Mouse (Mus musculus) layer of hippocampus, postnatal 10 days (tissue): ENCODE results near the gene 6430531B16Rik. TPM values are rescaled to one million over a fixed set of nuclear protein-coding genes. Genes with fewer than 3 reads are reported as not detected.

Experiments used
- DNase-seq, 2 experiments: peaks; one replicate each; pipeline ENCODE4 v3.0.0; 2021; ENCODE audit warnings: low spot score in 2 of 2
- microRNA-seq, 2 experiments: library from miRNA; unstranded; fragments of <30 nt; microRNA quantifications; one replicate each; pipeline ENCODE4 v1.2.0; 2021
- total RNA-seq, 2 experiments: library from RNA; stranded (reverse); gene quantifications; 2 replicates each; pipeline ENCODE4 v1.2.3; 2021

Gene 6430531B16Rik
- total RNA-seq, 2 experiments from 2014 or later = 0.87 to 1.0 TPM

DNA sequence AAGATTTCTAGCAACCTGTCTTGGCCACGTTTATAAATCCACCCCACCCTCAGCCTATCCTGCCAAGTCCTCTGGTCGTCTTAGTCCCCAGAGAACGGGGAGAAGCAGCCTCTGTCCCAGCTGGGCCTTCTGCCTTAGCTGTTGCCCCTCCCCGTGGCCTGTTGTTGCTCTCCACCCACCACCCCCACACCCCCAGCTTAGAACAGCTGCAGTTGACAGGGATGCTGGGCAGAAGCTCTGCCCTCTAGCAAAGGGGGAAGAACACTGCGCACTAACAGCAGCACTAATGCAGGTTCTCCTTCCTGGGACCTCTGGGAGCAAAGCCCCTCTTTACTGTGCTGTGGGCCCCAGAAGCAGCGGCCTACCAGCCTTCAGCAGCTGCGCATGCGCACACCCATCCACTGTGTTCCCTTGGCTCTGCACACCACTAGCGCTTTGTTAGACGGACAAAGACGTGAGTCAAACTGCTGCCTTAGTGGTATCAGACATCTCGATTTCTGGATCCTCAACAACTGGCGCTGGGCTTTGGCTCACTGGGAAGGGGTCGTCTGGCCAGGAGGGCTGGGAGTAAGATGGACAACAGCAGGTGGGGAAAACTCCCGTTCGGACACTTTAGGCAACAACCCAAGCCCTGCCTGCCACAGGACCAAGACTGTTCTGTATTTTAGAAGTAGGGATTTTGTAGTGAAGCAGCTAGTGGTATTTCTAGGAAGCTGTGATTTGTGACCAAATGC, 37.9 kb downstream of the 6430531B16Rik start:
- DNase-seq = no peak

DNA sequence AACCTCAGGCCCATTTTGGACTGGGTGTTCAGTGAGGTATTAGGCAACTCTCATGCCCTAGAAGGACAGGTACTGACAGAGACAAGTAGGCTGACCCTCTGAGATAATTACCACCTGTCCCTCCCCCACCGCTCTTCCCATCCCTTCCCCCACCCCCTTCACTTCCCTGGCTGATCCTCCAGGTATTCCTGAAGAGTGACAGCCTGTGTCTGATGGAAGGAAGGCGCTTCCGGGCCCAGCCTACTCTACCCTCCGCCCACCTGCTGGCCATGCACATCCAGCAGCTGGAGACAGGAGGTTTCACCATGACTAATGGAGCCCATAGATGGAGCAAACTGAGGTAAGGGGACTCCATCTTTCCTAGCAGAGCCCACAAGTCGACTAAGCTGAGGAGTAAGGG, 40.7 kb downstream of the 6430531B16Rik start:
- DNase-seq = no peak

- DNase-seq = no peak
These were observed 41.4 kb downstream of the 6430531B16Rik start for GRCm38 (mm10) chr7:139937138-139937537.

- no peak for DNase-seq
These were observed 41.9 kb downstream of the 6430531B16Rik start for GRCm38 (mm10) chr7:139936705-139937104.

GRCm38 (mm10) chr7:139930732-139931131, 47.8 kb downstream of the 6430531B16Rik start:
- DNase-seq = peak; percentile 53 to 72

Small RNA genes within 50 kb of the gene (microRNA-seq; reads per million reads assigned to microRNA genes)
- gene Mir202 = 0.67 to 1.6 reads per million in 2 experiments
- gene Mir7062 = 1.3 to 2.0 reads per million in 2 experiments
- gene mmu-mir-7686 = 0 to 0.39 reads per million in 2 experiments

Other genes with a start within 250 kb of the 6430531B16Rik start
- 10 to 100 TPM; 47.8 to 49.8 TPM for gene Adgra1, start 144.6 kb downstream of the 6430531B16Rik start, total RNA-seq
- 10 to 100 TPM; 49.1 to 56.1 TPM for gene Kndc1, start 84.1 kb downstream of the 6430531B16Rik start, total RNA-seq
- not detected for gene Utf1, start 35.0 kb downstream of the 6430531B16Rik start, total RNA-seq
- 1 to 10 TPM; 1.3 to 2.4 TPM for gene Adam8, start 13.8 kb upstream of the 6430531B16Rik start, total RNA-seq
- 10 to 100 TPM; 22.3 to 24.9 TPM for gene Zfp511, start 57.6 kb upstream of the 6430531B16Rik start, total RNA-seq
- gene Tubgcp2, start 57.9 kb upstream of the 6430531B16Rik start, total RNA-seq = 10 to 100 TPM; 40.8 TPM
- gene Msx3, start 70.3 kb upstream of the 6430531B16Rik start, total RNA-seq = under 1 TPM; 0.16 to 0.20 TPM
- gene Caly, start 103.8 kb upstream of the 6430531B16Rik start, total RNA-seq = 100 to 1,000 TPM; 247 to 252 TPM
- not detected for gene Prap1, start 114.6 kb upstream of the 6430531B16Rik start, total RNA-seq
- gene Fuom, start 123.7 kb upstream of the 6430531B16Rik start, total RNA-seq = 10 to 100 TPM; 26.8 to 27.1 TPM
- gene Paox, start 137.0 kb upstream of the 6430531B16Rik start, total RNA-seq = 1 to 10 TPM; 6.2 to 7.1 TPM
- 10 to 100 TPM; 63.4 to 67.1 TPM for gene Echs1, start 137.7 kb upstream of the 6430531B16Rik start, total RNA-seq
- gene Mtg1, start 158.8 kb upstream of the 6430531B16Rik start, total RNA-seq = 10 to 100 TPM; 27.0 to 30.2 TPM
- gene Sprn, start 176.1 kb upstream of the 6430531B16Rik start, total RNA-seq = 100 to 1,000 TPM; 145 to 155 TPM
- gene Olfr522, start 186.0 kb upstream of the 6430531B16Rik start, total RNA-seq = not detected
- gene Olfr523, start 194.5 kb upstream of the 6430531B16Rik start, total RNA-seq = not detected
- gene Olfr524, start 227.2 kb upstream of the 6430531B16Rik start, total RNA-seq = not detected
- under 1 TPM; 0.64 to 0.78 TPM for gene Cd163l1, start 239.5 kb upstream of the 6430531B16Rik start, total RNA-seq